Mouse (Mus musculus): ENCODE data around the gene Hrh3. TPM values are rescaled to one million over a fixed set of nuclear protein-coding genes. Genes with fewer than 3 reads are reported as not detected.

Hrh3 gene
- polyA plus RNA-seq, 1 experiment from 2014 or later, result 0.15 TPM

DNA sequence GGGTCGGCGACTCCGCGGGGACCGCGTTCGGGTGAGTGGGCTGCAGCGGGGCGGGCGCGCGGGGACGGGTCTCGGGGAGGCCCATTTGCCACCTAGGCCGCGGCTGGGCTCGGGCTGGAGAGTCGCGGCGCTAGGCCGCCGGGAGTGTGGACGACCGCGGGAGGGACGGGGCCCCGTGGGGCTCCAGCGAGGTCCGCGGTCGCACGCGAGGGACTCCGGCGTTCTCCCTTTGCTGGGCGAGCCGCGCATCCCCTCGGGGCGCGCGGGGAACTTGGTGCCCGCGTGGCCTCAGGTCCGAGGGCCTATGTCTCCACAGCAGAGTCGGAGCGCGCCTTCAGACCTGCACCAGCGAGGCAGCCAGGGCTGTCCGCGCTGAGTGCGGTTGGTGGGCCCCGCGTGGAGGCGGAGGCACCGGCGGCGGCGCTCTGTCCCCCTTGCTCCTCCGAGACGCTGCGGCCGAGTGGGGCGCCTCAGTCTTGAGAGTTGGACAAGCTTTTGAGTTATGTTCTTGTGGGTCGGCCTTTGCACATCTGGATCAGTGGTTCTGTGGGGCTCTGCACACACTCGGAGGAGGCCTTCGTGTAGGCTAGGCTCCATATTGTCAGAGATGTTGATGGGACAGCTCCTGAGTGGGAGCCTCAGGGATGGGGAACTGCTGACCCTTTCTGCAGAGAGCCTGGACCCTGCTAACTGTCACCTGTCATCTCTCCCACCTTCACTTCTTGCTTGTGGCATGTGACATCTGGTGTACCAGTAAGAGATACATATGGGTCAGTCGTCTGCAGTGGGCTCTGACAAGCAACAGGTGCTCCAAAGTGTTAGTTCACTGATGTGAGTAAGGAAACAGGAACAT is 15.4 kb upstream of the Hrh3 start:
- H3K36me3 ChIP-seq, result peaks cover 8% of the 10 kb centered on the region; the same call in 1 of the 2 replicates
- ATAC-seq (ENCODE audit: insufficient number of reproducible peaks, insufficient read depth, low FRiP score, low TSS enrichment, low read depth), result peak; percentile 50; the same call in 1 of the 2 replicates
- no peaks in the 10 kb centered on the region for H3K9me3 ChIP-seq
- H3K4me2 ChIP-seq, result peak overlapping the region; percentile 87
- H3K4me3 ChIP-seq (replicated peaks), result peak overlapping the region; percentile 83
- H3K4me1 ChIP-seq (replicated peaks), result peaks cover 20% of the 10 kb centered on the region
- peak overlapping the region; percentile 82 for H3K9ac ChIP-seq (replicated peaks)
- H3K27ac ChIP-seq, result peak overlapping the region; percentile 18; the same call in 1 of the 2 replicates
- WGBS, result 1% methylated on average over 68 of the region's 68 CpGs
- H3K27me3 ChIP-seq, result peaks cover 18% of the 10 kb centered on the region

DNA sequence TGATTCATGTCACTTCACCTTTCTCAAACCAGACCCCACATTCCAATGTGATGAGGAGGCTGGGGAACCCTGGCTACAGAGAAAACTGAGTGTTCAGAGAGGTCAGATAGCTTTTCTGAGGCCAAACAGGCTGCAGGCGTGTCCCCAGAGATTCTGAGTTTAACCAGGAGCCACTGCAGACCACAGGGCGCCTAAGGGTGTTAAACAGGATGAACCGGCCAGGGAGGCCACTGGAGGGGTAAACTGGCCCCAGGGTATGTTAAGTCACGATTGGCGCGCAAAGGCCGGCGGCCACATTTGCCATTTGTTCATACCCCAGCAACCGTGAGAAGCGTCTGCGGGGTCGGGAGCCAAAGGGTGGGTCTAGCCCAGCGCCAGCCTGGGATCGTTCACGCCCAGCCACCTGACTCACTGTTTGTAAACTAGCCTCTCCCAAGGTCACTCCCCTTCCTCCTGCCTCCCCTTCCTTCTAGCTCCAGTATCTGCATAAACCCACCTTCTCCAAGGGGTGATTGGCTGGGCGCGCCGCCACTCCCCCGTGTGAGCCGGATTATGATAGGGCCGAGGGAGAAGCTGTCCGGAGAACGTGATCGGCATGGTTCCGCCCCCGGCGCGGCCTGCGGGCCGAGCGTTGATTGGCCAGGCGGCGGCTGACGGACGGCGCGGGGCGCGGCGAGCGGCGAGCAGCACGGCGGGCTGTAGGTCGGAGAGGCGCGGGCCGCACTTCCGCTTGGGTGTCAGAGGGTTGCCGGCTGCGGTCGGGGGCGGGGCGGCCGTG is 14.6 kb upstream of the Hrh3 start, which contains the start of gene Osbpl2:
Gene Osbpl2 (plus strand): TSS at position 646 of the 778 bp plus-strand sequence.
- peaks cover 20% of the 10 kb centered on the region for H3K4me1 ChIP-seq (replicated peaks)
- H3K27me3 ChIP-seq, result peaks cover 22% of the 10 kb centered on the region
- H3K4me2 ChIP-seq, result peak within 1 kb of the TSS; percentile 87
- peak; percentile 99 for ATAC-seq (ENCODE audit: insufficient number of reproducible peaks, insufficient read depth, low FRiP score, low TSS enrichment, low read depth)
- under 1% methylated on average over 54 of the region's 55 CpGs for WGBS
- H3K9ac ChIP-seq (replicated peaks), result peak within 1 kb of the TSS; percentile 82
- peak within 1 kb of the TSS; percentile 18; the same call in 1 of the 2 replicates for H3K27ac ChIP-seq
- no peaks in the 10 kb centered on the region for H3K9me3 ChIP-seq
- H3K4me3 ChIP-seq (replicated peaks), result peak within 1 kb of the TSS; percentile 83
- peaks cover 7% of the 10 kb centered on the region; the same call in 1 of the 2 replicates for H3K36me3 ChIP-seq

DNA sequence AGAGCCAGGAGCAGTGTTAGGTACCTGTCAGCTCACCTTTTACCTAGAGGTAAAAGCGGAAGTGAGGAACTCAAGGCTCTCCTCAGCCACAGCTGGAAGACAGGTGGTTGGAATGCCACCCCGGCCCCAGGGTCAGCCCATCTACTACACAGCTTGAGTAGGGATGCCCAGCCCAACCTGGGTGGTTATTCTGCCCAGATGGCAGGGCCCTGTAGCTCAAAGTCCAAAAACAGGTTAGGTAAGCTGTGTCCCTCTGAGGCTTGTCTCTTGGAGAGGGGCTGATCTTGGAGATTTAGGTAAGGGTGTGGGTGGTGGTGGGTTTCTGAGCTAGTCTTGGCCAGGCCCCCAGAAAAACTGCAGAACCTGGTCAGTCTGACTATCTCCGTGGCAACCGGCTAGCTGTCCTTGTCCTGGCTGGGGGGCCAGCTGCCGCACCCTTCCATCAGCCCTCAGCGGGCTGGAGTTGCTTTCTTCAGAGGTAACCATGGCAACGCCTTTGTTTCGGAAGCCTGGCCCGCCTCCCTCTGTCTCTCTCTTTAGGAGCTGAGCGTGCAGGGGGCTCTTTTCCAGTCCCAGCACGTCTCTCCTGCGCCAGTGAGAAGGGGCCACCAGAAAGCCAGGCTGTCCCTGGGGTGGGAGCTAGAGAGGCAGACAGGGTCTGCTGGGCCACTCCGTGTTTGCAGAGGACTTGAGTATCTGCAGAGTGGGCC is 13.4 kb upstream of the Hrh3 start:
- no peak for ATAC-seq (ENCODE audit: insufficient number of reproducible peaks, insufficient read depth, low FRiP score, low TSS enrichment, low read depth)
- WGBS, result 9% methylated on average over 13 of the region's 13 CpGs
- Histone ChIP-seq H3K27me3 (peaks cover 22% of the 10 kb centered on the region), H3K4me1 (replicated peaks) (peaks cover 20% of the 10 kb centered on the region), H3K36me3 (no peaks in the 10 kb centered on the region), H3K9ac (replicated peaks) (no peak overlapping the region), H3K9me3 (no peaks in the 10 kb centered on the region), H3K4me2 (peak overlapping the region; percentile 21; the same call in 1 of the 2 replicates), H3K4me3 (replicated peaks) (no peak overlapping the region), H3K27ac (no peak overlapping the region)

DNA sequence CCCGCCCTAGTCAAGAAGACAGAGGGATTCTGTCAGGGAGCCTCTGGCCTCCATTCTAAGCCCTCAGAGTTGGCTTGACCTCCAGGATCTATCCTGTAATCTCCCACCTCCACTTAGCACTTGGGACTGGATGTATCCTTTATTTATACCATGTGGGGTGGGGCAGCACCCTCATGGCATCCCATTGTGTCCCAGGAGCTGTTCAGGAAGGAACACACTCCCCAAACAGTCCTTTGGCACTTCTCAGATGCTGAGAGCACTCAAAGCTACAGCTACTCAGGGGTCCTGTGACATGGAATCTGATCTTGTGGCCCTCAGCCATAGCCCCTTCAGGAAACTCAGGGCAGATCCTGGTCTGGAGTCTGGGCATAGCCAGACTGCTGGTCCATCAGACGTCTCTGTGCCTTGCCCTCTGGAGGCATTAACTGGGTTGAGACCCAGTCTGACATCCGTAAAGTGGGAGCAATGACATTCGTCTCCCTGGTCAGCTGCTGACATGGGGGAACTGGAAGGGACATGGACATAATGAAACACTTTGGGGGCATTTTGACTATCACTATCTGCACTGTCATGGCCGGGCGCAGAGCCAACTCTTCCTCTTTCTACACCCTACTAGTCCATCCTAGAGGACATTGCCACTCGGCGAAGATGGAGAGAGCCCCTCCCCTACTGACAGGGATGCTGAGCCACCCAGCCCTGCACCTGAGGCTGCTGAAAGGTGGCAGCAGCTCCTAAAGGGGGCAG is 12.6 kb upstream of the Hrh3 start:
- H3K4me3 ChIP-seq (replicated peaks), result no peak overlapping the region
- H3K4me1 ChIP-seq (replicated peaks), result peaks cover 20% of the 10 kb centered on the region
- WGBS, result 74% methylated on average over 8 of the region's 8 CpGs
- no peaks in the 10 kb centered on the region for H3K9me3 ChIP-seq
- no peak overlapping the region for H3K4me2 ChIP-seq
- no peak overlapping the region for H3K27ac ChIP-seq
- ATAC-seq (ENCODE audit: insufficient number of reproducible peaks, insufficient read depth, low FRiP score, low TSS enrichment, low read depth), result no peak
- no peaks in the 10 kb centered on the region for H3K36me3 ChIP-seq
- H3K27me3 ChIP-seq, result peaks cover 22% of the 10 kb centered on the region
- H3K9ac ChIP-seq (replicated peaks), result no peak overlapping the region

DNA sequence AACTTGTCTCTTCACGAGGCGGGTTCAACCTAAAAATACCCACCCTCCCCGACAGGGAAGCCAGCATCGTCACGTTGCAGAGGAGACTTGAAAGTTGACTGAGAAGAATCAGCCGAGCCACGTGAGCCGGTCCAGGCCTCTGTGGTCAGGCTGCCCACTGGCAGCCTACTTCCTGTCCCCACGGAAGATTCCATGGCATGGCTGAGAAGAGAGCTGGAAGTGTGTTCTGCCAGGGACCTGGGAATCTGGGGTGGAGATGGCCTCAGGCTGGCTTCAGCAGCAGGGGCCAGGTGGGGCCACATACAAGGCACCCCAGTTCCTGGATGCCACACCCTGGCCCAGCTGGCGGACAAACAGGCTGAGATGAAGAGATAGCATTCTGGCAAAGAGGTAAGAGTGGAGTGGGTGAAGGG is 11.8 kb upstream of the Hrh3 start:
- no peak for ATAC-seq (ENCODE audit: insufficient number of reproducible peaks, insufficient read depth, low FRiP score, low TSS enrichment, low read depth)
- H3K4me2 ChIP-seq, result no peak overlapping the region
- 70% methylated on average over 10 of the region's 10 CpGs for WGBS
- no peaks in the 10 kb centered on the region for H3K9me3 ChIP-seq
- no peaks in the 10 kb centered on the region for H3K36me3 ChIP-seq
- H3K9ac ChIP-seq (replicated peaks), result no peak overlapping the region
- peaks cover 22% of the 10 kb centered on the region for H3K27me3 ChIP-seq
- H3K27ac ChIP-seq, result no peak overlapping the region
- H3K4me1 ChIP-seq (replicated peaks), result peaks cover 20% of the 10 kb centered on the region
- no peak overlapping the region for H3K4me3 ChIP-seq (replicated peaks)

DNA sequence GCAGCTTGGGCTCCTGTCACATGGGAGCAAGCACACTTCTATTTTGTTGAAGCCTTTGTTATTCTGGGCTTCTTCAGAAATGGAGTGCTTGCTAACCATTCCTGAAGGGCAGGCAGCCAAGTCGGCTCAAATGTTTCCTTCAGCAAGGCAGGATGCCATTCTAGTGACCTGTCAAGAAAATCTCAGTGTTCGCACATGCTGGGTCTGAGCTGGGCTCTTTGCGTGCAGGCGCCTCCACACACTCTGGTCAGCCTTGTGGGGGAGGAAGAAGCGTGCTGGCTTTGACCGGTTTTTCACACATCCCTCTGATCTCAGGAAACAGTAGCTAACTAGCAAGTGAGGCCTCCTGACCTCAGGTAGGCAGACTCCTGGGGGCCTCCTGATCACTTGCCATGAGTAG is 11.0 kb upstream of the Hrh3 start:
- H3K4me3 ChIP-seq (replicated peaks), result no peak overlapping the region
- no peak overlapping the region for H3K4me2 ChIP-seq
- H3K9me3 ChIP-seq, result no peaks in the 10 kb centered on the region
- WGBS, result 37% methylated on average over 6 of the region's 6 CpGs
- peaks cover 19% of the 10 kb centered on the region for H3K4me1 ChIP-seq (replicated peaks)
- H3K27me3 ChIP-seq, result peaks cover 27% of the 10 kb centered on the region
- ATAC-seq (ENCODE audit: insufficient number of reproducible peaks, insufficient read depth, low FRiP score, low TSS enrichment, low read depth), result no peak
- no peak overlapping the region for H3K27ac ChIP-seq
- H3K9ac ChIP-seq (replicated peaks), result 0 out of 2 replicates have a peak overlapping the region, but pooled peaks have one; percentile 23
- H3K36me3 ChIP-seq, result no peaks in the 10 kb centered on the region

DNA sequence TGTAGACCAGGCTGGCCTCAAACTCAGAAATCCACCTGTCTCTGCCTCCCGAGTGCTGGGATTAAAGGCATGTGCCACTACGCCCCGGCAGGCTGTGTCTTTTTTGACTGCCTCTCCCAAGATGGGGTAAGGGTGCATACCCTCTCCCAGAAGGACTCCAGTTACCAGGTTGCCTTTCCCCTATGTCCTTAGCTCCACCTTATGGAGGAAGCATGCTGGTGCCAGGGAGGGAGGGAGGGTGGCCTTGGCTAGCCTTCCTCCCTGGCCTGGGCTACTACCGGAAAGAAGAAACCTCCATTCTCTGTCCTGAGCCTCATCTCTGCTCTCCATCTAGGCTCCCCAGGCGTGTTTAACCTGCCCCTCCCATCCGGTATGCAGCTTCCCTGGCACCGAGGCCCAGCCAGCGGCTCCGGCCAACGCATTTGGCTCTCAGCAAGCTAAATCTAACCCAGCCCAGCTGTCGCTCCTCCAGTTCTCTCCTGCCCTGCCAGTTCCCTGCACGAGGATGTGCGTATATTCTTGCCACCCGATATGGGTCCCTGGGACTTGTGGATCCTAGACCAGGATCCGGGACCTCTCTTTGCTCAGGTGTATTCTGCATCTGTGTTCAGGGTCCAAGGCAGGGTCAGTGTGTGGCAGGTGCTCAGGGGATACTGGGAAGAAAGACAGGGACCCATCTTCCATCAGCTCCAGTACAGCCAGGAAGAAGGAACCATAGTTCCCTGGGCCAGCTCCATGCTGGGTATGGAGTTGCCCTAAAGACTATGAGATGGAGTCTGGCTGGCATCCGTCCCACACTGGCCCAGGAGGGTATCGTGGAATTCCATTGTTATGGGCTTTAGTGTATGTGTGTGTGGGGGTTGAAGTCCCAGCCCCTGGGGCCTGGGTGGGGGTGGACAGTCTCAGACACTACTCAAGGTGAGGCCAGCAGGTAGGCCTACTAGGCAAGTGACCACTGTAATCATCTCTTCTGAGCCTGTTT is 9.9 kb upstream of the Hrh3 start:
- Histone ChIP-seq H3K36me3 (no peaks in the 10 kb centered on the region), H3K4me2 (no peak overlapping the region), H3K27ac (no peak overlapping the region), H3K4me1 (replicated peaks) (peaks cover 13% of the 10 kb centered on the region), H3K9ac (replicated peaks) (no peak overlapping the region), H3K27me3 (peaks cover 27% of the 10 kb centered on the region), H3K9me3 (no peaks in the 10 kb centered on the region), H3K4me3 (replicated peaks) (no peak overlapping the region)
- WGBS, result 58% methylated on average over 17 of the region's 17 CpGs
- ATAC-seq (ENCODE audit: insufficient number of reproducible peaks, insufficient read depth, low FRiP score, low TSS enrichment, low read depth), result no peak

DNA sequence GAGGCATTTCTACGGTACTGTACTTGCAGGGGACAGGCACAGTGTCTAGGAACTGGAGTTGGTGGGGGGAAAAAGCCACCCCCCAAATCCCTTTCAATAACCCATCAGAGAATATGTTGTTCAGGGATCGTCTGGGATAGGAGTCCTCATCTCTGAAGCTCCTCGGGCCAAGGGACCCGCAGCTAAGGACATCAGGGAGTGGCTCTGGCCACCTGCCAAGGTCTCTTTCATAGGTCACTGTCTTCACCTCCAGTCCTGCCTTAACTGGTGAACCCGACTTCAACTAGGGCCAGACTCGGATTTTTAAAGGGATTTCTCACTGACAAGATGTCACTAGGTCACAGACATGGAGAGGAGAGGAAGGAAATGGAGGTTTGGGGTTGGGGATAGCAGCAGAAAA is 4.0 kb upstream of the Hrh3 start:
- no peak overlapping the region for H3K4me2 ChIP-seq
- no peak overlapping the region for H3K4me3 ChIP-seq (replicated peaks)
- no peaks in the 10 kb centered on the region for H3K36me3 ChIP-seq
- ATAC-seq (ENCODE audit: insufficient number of reproducible peaks, insufficient read depth, low FRiP score, low TSS enrichment, low read depth), result no peak
- H3K27ac ChIP-seq, result no peak overlapping the region
- H3K27me3 ChIP-seq, result peaks cover 49% of the 10 kb centered on the region
- H3K9ac ChIP-seq (replicated peaks), result no peak overlapping the region
- H3K4me1 ChIP-seq (replicated peaks), result peaks cover 11% of the 10 kb centered on the region
- 68% methylated on average over 6 of the region's 6 CpGs for WGBS
- H3K9me3 ChIP-seq, result no peaks in the 10 kb centered on the region

DNA sequence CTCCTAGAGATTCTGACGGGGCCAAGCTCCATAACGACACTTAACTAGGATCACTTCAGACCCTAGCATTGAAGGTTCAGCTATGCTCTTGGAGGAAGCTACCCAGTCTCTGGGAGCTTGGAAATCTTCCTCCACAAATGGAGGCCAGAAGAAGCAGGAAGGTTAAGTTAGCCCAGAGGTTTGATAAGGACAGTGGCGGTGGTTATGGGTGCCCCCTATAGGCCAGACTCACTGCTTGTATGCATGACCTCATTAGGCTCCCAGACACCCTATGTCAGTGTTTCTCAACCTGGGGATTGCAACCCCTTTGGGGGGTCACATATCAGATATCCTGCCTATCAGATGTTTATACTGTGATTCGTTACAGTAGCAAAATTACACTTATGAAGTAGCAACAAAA is 2.8 kb upstream of the Hrh3 start:
- no peak for ATAC-seq (ENCODE audit: insufficient number of reproducible peaks, insufficient read depth, low FRiP score, low TSS enrichment, low read depth)
- 69% methylated on average over 4 of the region's 4 CpGs for WGBS
- no peak overlapping the region for H3K4me2 ChIP-seq
- H3K4me3 ChIP-seq (replicated peaks), result no peak overlapping the region
- no peak overlapping the region for H3K9ac ChIP-seq (replicated peaks)
- H3K27me3 ChIP-seq, result peaks cover 61% of the 10 kb centered on the region
- H3K27ac ChIP-seq, result no peak overlapping the region
- H3K4me1 ChIP-seq (replicated peaks), result peaks cover 17% of the 10 kb centered on the region
- H3K36me3 ChIP-seq, result no peaks in the 10 kb centered on the region
- H3K9me3 ChIP-seq, result no peaks in the 10 kb centered on the region
